Mouse (Mus musculus): ENCODE measurements around the gene Vipr2. TPM values are rescaled to one million over a fixed set of nuclear protein-coding genes. Genes with fewer than 3 reads are reported as not detected.
A peak's percentile ranks its signal among the peaks of the same experiment; 100 is the strongest.

Gene Vipr2
- total RNA-seq, 1 experiment from 2014 or later = 0.96 TPM

DNA sequence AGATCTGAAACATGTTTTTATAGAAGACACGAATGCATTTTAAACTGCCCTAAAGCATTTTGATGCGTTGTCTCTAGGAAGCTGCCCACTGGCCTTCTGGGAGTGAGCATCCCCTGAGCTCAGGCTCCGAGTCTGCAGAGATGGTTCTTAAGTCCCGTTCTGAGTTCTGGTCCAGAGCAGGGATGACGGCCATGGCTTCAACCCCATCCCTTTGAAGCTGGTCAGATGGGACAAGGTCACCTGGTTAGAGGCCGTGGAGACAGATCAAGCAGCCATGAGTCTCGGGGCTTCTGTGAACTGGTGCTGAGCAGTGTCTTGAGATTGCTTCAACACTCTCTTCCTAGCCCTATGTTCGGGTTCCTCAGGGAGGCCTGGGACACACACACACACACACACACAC lies 19.6 kb downstream of the Vipr2 start:
- no peak for DNase-seq

DNA sequence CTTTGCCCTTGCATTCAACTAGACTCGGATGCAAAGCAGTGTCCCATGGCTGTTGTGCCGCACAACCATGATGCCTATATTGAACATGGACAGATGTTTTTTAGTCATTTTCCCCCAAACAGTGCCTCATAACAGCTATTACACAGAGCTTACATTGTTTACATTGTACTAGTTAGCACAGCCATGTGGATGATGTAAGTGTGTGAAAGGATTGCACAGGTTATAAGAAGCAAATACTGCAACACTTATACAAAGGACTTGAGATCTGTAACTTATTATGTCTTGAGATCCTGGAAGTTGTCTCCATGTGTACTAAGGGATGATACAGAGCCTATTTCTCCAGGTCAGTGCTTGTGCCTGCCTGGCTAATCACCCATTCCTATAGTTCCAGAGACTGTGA lies 24.4 kb downstream of the Vipr2 start:
- no peak for DNase-seq

DNA sequence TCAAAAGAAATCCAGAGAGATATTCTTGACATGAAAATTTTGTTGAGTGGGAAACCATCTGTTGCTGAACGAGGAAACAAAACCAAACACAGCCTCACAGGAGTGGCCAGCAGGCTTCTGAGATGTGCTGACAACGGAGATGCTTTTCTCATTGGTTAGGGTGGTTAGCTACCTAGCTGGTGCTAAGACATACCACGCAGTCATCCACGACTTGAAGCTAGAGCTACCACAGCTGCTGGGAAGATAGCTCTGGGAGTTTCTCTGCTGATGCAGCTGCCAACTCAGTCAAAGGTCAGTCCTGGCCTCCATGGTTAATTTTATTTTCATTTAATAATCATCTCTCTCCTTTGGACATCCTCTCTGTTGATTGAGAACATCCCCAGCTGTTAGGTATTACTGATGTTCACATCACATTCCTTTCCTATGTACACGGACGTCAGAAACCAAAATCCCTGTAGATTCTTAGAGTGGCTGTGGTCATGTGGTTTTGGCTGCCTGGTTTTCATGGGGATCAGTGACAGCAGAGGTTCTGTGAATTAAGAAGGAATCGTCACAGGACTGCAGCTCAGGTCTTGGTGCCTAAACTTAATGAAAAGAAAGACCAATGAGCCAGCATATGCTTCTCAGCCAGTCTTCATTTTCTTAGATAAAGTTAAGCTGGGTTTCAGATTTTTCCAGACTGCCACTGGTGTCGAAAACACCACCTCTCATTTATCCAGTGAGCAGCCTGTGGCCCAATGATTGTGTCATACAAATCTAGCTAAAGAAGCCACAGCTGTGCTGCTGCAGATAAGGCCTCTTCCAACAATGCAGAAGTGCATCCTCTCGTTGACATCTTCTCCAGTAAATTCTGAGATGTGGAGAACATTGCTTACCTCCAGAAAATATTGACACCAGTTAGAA lies 32.2 kb downstream of the Vipr2 start:
- no peak for DNase-seq

DNA sequence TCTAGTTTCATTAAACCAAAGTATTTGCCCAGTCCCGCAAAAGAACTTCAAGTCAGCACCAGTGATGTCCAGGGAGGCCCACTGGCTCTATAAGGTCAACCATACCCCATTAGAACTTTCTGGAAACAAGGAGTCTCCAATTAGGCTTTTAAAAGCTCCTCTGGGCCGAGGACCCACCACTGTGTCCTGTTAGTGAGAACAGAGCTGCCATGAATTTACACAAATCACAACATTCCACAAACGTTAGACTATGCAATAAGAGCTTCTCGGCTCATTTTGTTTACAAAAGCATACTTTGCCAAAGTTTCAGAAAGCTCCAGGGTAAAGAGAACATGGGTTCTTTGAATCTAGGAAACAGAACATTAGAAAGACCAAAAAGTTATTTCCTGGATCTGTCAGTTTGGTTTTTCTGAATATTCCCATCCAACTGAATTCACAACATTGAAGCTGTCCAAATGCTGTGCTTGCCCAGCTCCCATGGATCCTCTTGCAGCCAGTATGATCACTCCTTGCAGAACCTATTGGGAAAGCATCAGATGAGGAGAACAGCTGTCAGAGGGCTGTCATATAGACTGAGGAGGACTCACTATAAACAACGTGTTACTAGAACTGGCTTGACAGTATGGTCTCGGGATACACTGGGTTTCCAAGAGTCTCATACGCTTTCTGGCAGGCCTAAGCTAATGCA lies 33.6 kb downstream of the Vipr2 start:
- DNase-seq = no peak

DNA sequence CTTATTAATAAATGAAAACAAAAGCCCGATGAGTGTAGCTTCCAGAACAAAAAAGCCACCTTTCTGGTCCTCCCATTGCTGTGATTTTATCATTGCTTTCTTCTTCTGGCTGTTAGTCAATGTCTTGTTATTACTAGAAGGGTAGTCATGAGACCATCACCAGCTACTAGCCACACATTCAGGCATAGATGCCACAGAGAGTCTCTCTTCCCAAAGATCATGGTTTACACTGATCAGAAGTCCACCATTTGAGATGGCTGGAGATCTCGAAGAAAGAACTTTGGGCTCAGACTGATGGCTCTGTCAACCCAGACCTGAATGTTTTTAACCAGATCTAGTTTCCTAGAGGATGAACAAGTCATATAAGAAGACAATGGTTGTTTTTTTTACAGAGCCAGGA lies 38.3 kb downstream of the Vipr2 start:
- no peak for DNase-seq

DNA sequence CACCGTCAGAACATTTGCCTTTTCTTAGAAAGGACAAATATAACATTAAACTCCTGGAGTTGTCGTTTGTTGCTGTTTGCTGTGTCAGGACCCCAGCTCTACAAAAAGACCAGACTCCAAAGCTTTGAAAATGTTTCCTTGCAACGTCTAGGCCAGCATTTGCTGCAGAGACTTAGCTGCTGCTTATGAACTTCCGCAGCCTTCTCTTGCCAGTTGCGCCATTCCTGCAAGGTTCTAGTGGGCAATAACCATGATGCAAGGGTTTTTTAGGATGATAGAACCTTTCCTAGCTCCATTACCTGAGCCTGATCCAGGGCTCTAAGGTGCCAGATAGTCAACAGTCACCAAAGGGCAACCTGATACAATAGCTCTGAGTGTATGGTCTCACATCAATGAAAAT lies 38.9 kb downstream of the Vipr2 start:
- no peak for DNase-seq

DNA sequence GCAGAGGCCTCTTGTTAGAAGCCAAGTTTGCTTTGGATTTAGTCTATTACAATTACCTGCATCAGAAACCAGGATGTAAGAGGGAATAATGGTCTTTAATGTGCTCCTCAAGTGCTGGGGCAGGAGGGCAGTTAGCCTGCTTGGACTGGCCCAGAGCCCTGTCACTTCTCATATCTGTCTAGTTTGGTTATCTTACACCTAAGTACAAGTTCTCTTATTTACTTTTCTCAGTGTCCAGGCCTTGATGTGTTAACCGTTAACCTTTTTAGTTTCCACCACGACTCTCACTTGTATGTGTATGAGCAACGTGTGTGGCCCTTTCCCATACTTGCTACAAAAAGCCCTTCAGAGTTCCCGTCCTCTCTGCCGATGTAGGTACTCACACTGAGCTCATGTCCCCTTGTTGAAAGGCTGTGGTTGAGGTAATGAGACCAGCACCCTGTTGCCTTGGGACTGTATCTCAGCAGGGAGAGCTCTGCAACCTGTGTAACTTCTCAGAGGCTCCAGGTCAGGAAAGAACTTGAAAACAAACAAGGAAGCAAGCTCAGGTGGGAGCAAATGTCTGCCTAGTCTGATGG lies 39.9 kb downstream of the Vipr2 start:
- no peak for DNase-seq

DNA sequence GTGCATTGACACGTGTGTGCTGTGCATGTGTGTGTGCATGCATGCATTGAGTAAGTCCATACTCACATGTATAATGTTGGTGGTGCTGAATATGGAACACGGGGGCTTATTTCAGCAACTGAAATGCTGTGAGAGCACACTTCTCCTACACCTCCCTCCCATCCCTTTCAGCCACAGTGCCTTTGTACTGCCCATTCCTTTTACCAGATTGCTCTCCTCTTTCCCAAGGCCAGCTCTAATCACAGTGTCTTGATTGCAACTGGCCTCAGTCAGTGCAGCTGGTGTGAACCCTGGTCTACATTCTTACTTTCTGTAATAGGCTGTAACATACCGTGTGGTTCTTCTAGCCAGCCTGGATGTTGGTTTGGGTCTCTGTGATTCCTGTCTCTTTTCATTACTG lies 41.5 kb downstream of the Vipr2 start:
- DNase-seq = no peak

DNA sequence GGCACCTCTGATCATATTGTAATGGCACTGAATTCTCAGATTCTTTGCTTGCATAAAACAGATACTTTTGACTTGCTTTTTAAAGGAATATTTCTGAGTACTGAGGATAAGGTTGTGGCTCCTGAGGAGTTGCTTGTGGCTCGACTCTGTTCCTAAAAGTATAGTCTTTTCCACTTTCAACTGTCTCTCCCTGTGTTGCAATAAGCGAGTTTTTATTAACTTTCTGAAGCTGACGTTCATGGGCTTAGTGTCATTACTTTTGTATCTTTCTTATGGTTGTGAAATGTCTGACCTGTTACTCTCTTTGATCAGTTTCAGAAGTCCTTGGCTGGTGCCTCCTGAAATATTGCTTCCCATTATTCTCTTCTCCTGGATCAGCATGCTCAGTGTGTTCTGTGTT lies 46.3 kb downstream of the Vipr2 start:
- no peak for DNase-seq

DNA sequence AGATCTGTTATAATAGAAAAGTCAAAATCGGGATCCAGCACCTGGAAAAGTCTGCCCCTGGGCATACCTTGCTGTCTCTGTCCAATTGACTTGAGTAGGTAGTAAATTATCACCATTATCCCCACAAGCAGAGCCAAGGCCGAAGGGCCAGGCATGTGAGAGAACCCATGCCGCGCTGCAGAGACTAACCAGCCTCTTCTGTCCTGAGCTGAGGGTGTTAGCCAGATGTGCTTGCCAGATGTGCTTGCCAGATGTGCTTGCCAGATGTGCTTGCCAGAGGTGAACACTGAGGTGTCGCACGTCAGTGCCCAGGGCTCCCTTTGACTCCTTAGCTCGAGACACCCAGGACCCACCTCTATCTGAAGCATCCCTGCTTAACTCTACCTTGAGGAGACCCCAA lies 53.4 kb downstream of the Vipr2 start:
- DNase-seq = no peak

DNA sequence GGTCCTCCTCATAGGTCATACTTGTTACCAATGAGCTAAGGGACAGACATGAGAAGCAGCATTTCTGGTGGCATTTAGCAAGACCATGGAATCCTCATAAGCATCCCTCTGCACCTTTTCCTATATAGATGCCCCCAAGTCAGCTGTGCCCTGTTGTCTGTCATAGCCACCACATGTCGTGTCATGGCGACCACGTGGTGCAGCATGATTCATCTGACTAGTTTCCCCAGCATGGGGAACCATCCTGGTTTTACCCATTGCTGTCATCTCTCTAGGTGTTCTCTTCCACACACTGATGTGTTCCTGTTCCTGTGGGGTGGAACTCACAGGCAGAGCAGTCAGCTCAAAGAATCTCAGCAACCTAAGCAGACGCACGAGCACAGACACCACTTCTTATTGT lies 55.4 kb downstream of the Vipr2 start:
- no peak for DNase-seq

DNA sequence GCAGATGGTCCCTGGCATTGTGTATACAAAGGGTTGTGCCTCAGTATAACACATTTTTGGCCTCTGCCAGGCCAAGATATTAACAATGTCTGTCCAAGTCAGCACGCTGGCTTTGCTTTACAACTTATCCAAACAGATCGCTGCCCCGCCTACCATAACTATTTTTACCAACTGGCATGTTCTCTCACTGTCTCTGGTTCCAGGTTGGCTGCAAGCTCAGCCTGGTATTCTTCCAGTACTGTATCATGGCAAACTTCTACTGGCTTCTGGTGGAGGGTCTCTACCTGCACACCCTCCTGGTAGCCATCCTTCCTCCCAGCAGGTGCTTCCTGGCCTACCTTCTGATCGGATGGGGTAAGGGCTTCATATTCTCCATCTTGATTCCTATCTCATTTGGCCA lies 58.4 kb downstream of the Vipr2 start:
- DNase-seq = no peak

DNA sequence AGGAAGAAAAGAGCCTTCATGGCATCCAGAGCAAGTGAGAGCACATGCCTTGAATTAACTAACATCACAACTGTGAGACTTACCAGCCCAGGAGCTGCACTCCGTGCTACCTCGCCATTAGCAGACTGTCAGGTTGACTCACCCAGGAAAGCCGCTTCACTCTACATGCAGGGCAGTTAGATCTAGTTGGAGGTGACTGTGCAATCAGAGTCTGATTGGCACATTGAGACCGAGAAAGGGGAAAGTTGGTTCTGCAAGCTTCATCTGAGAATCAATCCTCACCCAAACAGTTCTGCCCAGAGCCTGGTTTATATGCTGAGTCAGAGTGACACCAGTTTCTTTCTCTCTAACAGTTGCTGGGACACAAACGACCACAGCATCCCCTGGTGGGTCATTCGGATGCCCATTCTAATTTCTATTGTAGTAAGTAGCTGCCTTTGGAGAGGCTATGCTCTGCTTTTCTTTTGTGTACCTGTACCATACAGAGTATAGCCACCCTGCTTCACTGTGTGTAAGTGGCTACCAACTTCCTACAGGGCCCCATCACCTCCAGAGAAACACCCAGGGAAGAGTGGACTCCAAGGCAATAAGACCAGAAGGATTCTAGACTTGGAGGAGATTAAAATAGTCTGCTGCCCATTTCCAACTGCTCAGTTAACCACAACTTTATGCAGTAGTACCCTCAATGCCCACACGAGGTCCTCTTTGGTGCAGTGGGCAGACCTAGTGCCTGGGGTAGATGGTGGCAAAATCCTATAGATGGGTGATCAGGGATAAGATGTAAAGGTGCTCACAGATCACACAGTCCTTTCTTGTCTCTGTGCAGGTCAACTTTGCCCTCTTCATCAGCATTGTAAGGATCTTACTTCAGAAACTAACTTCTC lies 61.0 kb downstream of the Vipr2 start:
- peak; percentile 36 for DNase-seq

DNA sequence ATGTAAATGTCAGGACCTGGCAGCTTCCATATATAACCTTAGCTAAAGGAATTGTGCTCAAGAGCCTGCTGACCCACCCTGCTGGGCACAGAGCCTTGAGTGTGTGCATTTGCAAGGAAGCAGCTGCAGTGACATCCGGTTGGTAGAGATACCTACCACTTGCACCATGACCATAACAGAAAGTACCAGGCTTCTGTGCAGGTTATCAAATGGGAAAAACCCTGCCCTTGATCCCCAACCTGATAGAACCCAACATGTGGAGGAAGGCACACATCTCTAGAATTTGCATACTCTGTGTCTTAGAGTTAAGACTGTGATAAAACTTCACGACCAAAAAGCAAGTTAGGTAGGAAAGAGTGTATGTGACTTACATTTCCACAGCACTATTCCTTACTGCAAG lies 63.1 kb downstream of the Vipr2 start:
- DNase-seq = no peak

DNA sequence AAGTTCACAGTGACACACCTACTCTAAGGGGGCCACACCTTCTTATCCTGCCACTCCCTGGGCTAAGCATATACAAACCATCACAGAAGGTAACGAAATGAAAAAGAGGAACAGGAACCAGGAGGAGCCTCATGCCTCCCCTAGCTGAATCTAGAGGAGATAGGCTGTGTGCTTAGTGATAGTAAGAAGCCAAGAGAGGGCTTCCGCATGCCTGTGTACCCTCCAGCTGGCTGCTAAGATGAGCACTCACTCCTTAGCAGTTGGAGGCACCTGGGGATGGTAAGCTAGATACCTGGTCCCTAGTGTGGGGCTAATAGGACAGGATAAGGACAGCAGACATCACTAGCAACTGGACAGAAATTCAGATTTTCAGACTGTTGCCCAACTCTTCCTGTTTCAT lies 64.3 kb downstream of the Vipr2 start:
- no peak for DNase-seq

DNA sequence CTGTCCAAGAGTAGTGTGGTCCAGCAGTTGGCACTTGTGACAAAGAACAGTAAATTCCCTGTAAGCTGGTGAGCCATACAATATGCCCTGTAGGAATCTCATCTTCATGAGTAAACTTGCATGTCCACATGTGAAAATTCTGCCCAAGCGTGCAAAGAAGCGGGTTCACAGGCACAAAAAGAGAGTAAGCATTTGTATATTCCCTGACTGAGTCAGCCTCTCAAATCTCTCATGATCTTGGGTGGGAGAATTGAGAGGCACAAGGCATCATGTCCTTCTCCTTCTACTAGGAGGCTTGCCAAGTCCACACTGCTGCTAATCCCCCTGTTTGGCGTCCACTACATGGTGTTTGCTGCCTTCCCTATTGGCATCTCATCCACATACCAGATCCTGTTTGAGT lies 64.9 kb downstream of the Vipr2 start:
- DNase-seq = no peak

DNA sequence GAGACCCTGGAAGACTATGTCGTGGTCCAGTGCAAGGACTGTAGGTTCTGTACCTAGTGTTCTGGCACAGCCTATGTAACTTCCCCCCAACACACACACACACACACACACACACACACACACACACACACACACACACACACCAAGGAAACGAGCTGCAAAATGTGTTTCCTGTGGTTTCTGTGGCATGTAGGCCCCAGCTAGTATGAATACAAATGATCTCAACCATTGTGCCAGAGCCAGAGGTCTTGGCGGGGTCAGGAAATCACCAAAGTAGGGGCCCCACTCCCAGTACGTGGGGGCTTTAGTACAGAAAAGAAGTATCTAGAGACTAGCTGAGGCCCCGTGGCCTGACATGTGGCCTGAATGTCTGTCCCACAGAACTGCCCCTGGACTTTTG lies 67.7 kb downstream of the Vipr2 start:
- DNase-seq = peak; percentile 23

DNA sequence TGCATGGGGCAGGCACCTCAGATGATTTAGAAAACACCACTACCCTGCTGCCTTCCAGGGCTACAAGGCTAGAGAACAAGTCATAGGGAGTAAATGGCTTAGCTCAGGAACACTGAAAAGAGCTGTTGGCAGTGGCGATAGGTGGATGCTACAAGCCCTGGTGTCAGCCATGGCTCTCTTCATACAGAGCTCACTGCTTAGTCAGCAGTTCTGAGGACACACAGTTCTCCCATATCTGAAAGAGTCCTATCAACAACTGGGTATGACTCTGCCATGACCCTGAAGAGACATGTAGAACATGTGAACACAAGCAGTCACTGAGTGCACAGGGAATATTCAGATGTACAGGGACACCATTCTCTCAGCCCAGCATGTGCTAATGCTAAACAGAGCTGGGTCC lies 68.2 kb downstream of the Vipr2 start:
- DNase-seq = no peak

DNA sequence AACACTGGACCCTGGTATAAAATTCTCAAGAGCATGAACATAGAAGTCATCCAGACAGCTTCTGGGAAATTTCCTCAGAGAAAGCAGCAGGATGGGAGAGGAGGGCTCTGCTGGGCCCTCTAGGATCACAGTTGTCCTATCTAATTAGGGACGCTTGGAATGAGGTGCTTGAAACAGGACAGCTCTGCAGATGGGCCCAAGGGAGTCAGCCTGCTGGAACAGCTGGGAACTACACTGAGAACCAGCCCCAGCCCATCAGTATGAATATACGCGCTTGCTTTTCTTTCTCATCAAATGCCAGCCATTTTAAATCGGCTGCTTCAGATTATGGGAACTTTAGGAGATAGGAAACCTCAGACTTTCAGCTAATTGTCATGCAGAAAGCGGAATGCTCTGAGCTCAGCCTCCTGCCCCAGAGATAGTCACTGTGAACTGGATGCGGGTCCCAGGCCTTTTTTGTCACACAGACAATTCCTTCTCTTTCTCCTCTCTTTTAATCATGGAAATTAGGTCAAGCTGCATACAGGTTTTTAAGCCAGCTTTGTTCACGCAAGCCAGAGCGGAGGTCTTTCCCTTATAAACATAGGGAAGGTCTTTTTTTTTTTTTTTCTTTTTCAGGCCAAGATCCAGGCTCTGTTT lies 69.6 kb downstream of the Vipr2 start:
- DNase-seq = no peak

DNA sequence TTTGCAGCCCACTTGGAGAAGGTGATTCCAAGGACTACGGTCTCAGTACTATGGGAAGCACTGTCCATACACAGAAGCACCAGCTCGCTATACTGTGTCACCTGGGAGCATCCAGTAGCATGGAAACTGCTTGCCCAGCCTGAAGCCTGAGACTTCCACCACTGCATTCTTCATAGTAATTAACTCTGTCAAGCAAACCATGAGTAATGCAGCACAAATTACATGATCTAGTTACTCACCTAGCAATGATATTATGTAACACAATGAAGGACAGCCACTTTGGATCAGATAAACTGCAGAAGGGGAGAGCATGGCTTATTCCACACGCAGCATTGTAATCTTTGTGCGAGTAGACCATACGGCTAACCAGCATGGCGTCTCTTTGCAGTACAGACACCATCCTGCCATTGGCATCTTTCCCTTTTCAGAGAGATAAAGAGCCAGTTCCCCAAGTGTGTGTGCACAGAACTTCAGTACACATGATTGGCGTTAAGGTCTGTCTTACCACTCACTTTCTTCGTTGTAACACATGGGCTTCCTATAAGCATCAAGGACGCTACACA lies 75.4 kb downstream of the Vipr2 start:
- no peak for DNase-seq

DNA sequence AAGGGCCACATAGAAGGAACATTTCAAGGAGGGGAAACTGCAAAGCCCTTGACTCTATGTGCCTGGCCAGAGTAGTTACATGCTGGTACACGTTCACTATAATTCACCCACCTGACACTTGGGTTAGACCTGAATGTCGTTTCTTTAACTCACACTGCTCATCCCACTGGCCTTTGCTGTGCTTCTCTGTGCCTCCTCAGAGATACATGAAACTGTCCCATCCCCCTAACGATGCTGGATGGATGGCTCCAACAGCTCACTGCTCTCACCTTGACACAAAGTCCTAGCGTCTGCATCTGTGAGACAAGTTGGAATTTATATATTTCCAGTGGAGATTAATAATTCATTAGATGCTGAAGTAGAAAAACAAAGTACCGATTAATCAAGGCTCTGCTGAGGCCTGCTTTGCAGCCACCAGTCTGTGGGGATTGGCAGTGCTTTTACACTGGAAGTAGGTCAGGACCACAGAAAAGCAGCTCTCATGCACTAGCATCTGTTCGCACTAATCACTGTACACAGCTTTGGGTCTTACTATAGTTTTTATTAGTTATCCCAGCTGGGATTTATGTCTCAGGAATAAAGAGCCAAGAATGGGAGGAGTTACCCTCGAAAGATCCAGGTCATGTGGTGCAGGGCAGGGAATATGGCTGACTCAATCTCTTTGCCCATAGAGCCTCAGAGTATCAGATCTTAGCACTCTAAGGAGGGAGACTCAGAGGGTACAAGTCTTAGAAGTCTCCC lies 79.4 kb downstream of the Vipr2 start:
- no peak for DNase-seq
